Mouse (Mus musculus) hematopoietic stem cell, adult 5-6 weeks (primary cell): ENCODE measurements at regions not wholly inside any gene's neighbourhood (a gene's known extent, or its start where the extent isn't known, plus 50 kb on each side); places are given as distances from the start of the nearest gene placed in this dataset.

Experiments
- ATAC-seq, 2 experiments: fragments of 125-278 bp in 1 of 2; replicated peaks in 1 of 2; 2 replicates each; pipeline ENCODE4 v1.8.0; 2016 to 2017; ENCODE audit warnings: inconsistent platforms in 2 of 2, mild to moderate bottlenecking in 2 of 2, moderate number of reproducible peaks in 2 of 2, low read depth in 1 of 2, moderate TSS enrichment in 1 of 2; ENCODE audit not compliant: low FRiP score in 2 of 2, poor library complexity in 2 of 2, severe bottlenecking in 2 of 2, insufficient read depth in 1 of 2, low TSS enrichment in 1 of 2

DNA sequence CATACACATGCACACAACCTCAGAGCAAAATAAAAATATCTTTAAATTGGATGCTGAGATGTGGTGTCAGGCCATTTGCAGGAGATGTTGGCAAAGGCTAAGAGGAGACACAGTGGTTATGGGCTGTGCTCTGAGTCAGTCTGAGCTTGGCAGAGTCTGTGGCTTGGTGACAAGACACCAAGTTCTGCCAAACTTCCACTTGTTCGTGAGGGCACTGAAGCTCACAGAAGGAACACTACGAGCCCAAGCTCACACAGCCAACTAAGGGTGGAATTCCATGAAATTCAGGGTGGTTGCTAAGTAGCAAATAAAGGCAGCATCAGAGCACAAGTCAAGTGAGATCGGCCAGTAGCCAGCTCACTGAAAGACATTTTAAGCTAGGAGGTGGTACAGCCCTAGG is 396.8 kb downstream of the Insc start:
- ATAC-seq: no peak

DNA sequence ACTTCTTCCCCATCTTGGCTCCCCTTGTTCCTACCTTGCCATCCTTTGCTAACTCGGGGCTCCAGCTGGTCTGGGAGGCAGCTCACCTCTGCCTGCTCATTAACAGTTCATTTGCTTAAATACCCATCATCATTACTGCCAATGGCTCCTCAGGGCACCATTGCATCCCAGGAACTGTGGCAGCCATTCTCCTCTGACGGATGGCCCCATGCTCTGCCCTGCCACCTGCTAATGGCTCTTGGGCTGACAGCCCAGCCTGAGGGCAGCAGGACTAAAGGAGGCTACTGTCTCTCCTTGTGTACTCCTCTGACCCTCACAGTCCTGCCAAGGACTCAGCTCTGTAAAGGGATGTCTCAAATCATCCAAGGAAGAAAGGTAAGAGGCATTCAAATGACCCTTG is 398.7 kb downstream of the Insc start:
- no peak for ATAC-seq

GRCm38 (mm10) chr7:115144947-115145346 is 401.5 kb downstream of the Insc start:
- no peak for ATAC-seq

DNA sequence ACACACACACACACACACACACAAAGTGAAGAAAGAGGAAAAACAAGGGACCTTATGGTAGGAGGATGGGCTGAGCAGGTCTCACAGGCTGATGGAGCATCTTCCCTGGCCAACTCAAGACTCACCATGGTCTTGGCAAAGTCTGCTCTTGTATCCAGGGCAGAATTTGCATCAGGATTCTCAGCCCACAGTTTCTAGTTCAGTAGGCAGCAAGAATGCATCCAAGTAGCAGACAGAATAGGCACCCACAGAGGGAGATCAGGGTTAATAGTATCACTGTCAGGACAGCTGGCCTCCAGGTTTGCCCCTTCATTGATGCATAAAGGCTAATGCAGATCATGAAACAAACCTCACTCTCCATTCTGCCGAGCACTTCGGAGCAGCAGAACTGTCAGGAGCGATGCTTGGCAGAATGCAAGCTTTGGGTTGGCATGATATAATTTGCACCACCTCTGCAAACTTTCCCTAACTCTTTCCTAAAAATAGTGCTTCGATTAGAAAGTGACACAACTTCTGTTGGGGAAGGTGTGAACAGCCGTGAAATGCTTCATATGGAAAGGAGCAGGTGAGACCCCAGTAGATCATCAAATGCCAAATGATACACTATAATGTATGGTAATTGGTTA is 404.0 kb downstream of the Insc start:
- ATAC-seq: no peak

GRCm38 (mm10) chr7:115153291-115153690 is 409.8 kb downstream of the Insc start:
- ATAC-seq: no peak

DNA sequence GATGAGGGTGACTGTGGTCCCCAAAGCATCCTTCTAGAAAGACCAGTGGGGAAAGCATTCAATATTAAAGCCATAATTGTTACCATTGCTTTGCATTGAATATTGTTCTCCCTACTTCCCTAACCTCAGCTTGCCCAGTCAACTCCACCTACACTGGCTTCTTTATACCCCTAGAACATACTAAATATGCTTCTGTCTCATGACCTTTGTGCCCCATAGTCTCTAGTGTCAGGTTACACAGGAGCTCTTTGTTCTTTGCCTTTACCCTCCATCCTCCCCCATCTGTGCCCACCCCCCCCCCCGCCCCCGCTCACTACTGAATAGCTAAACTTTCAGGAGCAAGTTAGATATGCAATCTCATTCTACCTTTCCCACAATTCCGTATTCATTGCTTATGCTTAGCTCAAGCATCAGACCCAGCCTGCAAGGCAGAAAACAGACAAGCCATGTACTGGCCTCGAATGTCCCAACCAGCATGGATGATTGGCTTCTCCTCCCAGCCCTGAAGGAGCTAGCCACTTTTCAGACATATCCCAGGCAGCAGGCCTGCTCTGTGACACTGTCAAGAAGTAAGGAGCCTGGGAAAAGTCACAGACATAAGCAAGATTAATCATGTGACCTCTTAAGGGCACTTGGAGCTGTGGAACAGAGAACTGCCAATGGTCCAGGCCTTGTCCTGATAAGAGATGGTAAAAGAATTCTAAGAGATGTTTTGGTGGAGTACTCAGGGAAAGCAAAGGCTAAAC is 410.4 kb downstream of the Insc start:
- ATAC-seq: no peak

DNA sequence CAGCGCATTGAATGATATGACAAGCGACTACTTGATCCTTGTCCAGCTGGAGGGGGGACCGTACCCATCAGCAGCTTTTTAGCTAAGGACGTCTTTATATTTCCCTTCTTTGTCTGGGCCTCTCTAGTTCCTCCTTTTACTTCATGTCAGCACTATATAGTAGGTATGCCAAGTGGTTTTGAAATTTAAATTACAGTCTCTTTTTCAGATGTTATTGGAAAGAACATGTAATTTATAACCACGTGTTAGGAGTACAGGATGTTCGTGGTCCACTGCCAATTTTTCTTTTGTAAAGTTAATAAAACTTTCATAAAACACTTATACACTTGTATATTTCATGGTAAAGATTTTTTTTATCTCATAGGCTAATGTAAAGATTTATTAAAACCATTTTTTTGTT is 426.5 kb downstream of the Insc start:
- ATAC-seq: no peak

DNA sequence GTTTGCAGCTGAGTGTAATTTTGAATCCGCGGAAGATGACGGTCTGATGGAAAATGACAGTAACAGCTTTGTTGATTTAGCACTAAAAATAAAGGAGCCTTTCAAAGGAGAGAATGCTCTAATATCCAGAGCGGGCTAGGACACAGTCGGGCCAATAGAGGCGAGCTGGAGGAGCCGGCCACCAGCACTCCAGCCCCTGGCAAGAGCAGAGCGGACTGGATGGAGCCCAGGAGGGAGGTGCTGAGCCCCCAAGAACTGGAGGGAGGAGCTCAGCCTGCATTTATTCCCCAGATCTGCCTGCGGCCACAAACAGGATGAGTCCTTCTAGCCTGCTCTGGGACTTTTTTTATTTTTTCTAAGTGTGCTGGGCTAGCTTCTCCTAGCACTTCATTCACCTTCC is 426.9 kb downstream of the Insc start:
- no peak for ATAC-seq

DNA sequence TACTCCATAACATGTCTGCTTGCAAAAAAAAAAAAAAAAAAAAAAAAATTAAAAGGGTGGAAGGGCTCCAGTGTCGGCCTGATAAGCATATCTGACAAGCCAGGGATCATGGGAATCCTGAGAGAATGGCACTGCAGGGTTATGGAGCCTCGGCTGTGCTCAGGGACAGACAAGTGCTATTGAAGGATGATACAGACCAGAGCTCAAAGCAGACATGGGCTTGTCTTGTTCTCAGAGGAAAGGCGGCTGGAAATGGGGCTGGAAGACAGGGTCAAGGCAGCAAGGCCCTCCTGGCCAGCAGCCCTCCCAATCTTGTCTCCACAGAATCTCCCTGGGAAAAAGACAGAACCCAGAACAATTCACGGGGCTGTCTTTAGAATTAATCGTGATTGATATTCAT is 449.0 kb downstream of the Insc start:
- no peak for ATAC-seq

DNA sequence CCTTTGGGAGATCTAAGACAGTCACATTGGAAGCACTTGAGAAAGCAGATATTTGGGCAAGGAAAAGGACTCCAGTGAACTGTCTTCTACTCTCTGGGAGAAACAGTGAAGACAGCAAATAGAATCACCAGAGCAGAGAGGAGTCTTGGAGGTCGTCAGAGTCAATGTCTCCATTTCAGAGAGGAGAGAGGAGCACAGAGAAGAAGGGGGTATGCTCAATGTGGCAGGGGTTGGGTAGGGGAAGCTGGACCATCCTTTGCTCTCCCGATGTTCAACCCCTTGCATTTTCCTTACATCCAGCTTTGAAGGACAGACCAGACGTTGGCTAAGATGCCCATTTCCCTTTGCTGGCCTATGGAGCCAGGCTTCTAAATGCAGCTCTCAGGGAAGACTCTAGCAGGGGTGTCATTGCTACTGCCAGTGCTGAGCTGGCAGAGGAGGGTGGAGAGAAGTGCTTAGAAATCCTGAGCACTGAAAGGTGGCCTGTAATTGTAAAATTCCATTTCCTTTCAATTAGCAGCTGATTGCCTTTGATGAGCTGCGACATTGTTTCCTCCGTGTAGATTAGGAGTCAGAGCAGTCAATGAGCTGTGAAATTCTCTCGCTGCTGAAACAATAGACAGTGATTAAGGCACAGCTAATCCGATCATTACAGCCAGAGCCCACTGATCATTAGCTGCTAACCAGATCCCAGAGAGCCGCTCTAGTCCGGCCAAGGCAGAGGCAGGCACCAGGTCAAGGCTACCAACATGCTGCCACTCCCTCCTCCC is 449.7 kb downstream of the Insc start:
- ATAC-seq: no peak

GRCm38 (mm10) chr7:115204916-115205315 is 461.4 kb downstream of the Insc start:
- no peak for ATAC-seq

DNA sequence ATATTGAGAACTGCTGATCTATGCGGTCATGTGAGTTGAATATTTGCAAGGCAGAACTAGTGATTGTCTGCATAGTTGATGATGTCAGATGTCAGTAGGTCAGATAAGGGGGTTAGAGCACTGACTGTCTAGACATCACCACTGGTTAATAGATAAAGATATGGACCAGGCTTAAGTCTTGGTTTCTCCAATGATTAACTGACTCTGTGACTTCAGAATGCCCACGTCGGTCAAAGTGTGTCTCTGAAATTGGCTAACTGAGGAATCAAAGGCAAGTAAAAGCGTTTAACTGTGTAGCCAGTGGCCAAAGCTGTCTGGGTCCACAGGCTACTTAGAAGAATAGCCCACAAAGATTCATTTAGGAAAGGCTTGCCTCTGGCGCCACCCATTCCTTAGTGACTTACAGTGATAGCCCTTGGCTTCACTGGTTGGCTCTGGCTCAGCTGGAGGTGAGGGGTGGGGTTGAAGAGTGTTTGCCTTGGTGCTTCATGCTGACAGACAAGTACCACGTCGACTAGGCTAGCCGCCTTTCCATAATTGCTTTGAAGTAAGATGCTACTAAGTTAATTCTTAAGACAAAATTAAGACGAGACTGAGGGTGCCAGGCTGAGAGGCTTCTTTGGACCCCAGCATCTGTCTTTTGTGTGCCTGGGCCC is 463.1 kb downstream of the Insc start:
- no peak for ATAC-seq

DNA sequence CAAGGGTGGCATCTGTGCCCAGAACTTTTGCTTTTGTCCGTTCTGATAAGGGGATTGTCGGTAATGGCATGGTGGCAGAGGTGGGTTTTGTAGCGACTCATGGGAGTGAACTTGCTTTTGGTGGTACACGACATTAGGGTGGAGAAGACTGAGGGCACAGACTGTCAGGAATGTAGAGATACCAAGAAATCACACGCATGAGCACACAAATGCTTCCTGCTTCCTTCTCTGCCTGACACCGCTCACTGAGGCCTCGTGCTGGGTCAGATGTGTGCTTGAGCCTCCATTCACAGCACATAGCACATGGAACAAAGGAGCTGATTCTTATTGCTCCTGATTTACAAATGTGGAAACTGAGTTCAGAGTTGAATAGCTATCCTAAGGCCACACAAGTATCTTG is 465.3 kb downstream of the Insc start:
- ATAC-seq: no peak

- no peak for ATAC-seq
Observed at GRCm38 (mm10) chr7:115210012-115210411, 466.5 kb downstream of the Insc start.

DNA sequence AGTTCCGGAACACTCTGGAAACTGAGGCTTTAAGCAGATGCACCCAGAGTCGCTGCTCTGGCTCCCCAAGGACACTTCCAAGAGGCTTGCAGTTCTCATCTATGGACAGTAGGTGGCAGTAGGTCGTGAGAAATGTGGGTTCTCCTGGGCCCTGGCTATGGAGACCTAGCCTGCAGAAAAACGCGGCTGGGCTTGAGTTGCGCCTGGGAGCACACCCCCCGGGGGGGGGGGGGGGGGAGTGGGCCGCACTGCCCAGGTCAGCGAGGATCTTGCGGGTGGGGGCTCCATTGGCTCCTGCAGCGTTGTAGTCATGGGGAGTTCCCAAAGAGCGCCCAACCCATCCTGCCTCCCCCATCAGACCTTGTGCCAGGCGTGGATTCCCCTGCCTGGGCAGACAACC is 473.3 kb downstream of the Insc start:
- ATAC-seq: peak; percentile 68 to 81

DNA sequence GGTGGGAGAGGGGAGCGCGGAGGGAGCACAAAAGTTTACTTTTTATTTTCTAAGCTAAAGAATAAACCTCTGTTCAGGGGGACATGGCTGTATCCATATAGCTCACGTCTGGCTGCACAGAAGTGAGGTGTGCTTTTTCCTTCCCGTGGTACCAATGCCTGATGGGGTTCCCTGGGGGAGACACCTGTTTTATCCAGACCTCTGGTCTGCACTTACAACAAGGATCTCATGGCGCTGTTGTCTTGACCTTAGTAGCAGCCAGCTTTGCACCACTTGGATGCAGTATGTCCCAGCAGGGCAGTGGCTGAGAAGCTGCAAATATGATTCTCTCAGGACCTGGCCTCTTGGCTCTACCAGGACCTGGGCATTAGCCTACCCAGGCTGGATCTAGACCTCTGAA is 473.8 kb downstream of the Insc start:
- ATAC-seq: no peak

- no peak for ATAC-seq
Observed at GRCm38 (mm10) chr7:115217712-115218111, 474.2 kb downstream of the Insc start.

DNA sequence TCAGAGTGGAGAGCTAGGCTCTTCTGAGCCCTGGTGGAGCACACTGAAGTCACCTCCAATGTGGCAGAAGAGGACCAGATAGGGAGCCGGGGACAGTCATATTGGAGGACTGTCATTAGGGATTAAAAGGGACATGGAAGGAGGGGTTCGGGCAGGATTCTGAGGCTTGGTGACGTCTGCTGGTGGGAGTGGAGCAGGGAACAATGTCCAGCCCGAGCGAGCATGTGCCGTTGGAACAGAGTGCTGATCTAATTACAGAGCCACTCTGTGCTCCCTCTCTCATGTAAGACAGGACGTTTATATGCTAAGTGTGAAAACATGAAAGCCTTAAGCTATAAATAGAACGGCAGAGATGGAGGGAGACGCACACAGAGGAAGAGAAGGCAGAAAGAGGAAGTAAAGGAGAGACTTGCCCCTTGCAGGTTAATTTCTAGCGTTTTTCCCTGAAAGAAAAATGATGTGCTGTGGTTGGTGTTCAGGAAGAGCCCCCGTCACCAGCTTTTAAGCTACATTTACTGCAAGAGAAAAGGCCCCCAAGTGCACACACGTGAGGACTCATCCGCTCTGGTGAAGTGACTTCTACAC is 475.2 kb downstream of the Insc start:
- ATAC-seq: peak; percentile 43 to 44; a peak in 3 of 4 replicates
